Mouse (Mus musculus) kidney, embryonic 16.5 days (tissue): ENCODE measurements around the gene Rrn3. TPM values are rescaled to one million over a fixed set of nuclear protein-coding genes. Genes with fewer than 3 reads are reported as not detected.
"Not testable (repeated sequence)": the region's sequence is repeated elsewhere in the genome, so short reads cannot be mapped to it uniquely, and the experiment has no call there.

ENCODE experiments used
- ATAC-seq: fragments of 200-750 bp; cut with Nextera tagmentation; 2 replicates; pipeline ENCODE4 v1.8.0; 2017; ENCODE audit warnings: moderate TSS enrichment; ENCODE audit not compliant: low FRiP score, low TSS enrichment
- H3K27ac ChIP-seq: fragments of 300-500 bp; sonication (generic); 2 replicates; pipeline ENCODE4 v1.5.1; 2014; ENCODE audit warnings: low read length
- H3K27me3 ChIP-seq: fragments of 300-500 bp; sonication (generic); 2 replicates; pipeline ENCODE4 v1.6.1; 2014; ENCODE audit warnings: low read length, control low read depth, mixed read lengths; ENCODE audit not compliant: insufficient read depth
- H3K36me3 ChIP-seq: fragments of 300-500 bp; sonication (generic); 2 replicates; pipeline ENCODE4 v1.6.1; 2014; ENCODE audit warnings: low read length, control low read depth, mixed read lengths; ENCODE audit not compliant: insufficient read depth
- H3K4me1 ChIP-seq: fragments of 300-500 bp; sonication (generic); 2 replicates; pipeline ENCODE4 v1.6.1; 2014; ENCODE audit warnings: low read length, control low read depth, mixed read lengths; ENCODE audit not compliant: insufficient read depth
- H3K4me2 ChIP-seq: fragments of 300-500 bp; sonication (generic); replicated peaks from 2 replicates; pipeline ENCODE4 v1.6.1; 2014; ENCODE audit warnings: low read depth, low read length
- H3K4me3 ChIP-seq: fragments of 300-500 bp; sonication (generic); 2 replicates; pipeline ENCODE4 v1.5.1; 2014; ENCODE audit warnings: mild to moderate bottlenecking, low read length
- H3K9ac ChIP-seq: fragments of 300-500 bp; sonication (generic); replicated peaks from 2 replicates; pipeline ENCODE4 v1.6.1; 2014; ENCODE audit warnings: low read length
- H3K9me3 ChIP-seq: fragments of 300-500 bp; sonication (generic); 2 replicates; pipeline ENCODE4 v1.6.1; 2016; ENCODE audit warnings: low read length, control low read depth
- WGBS: fragments of 180-500 bp; shearing (Covaris S2); extraction: QIAGEN DNeasy Blood & Tissue Kit; methylation state at CpG from one replicate; pipeline ENCODE4 v1.1.7; 2014; 5-methylcytosine and 5-hydroxymethylcytosine counted together
- polyA plus RNA-seq: library from polyadenylated mRNA; unstranded; fragments of >200 nt; fragmentation: Nextera tagmentation; extraction: Ambion mirVana; gene quantifications from 2 replicates; pipeline ENCODE4 v1.2.1, GENCODE M21; 2015

Gene Rrn3
- polyA plus RNA-seq = 63.8 and 69.8 TPM in 2 replicates

- H3K36me3 ChIP-seq = peaks cover 15% of the 10 kb centered on the region; the same call in 1 of the 2 replicates
- under 1% methylated on average over 56 of the region's 57 CpGs for WGBS
These were observed at the start of gene Rrn3 for GRCm38 (mm10) chr16:13780353-13781036. Rrn3 (plus strand) TSS chr16:13780708.

GRCm38 (mm10) chr16:13732786-13733185 is 47.7 kb upstream of the Rrn3 start:
- ATAC-seq = no peak
- Histone ChIP-seq H3K4me2 (no peak overlapping the region), H3K27me3 (no peaks in the 10 kb centered on the region), H3K9ac (no peak overlapping the region), H3K27ac (no peak overlapping the region), H3K4me3 (no peak overlapping the region), H3K9me3 (no peaks in the 10 kb centered on the region), H3K4me1 (peaks cover 7% of the 10 kb centered on the region; the same call in 1 of the 2 replicates), H3K36me3 (no peaks in the 10 kb centered on the region)
- 82% methylated on average over 3 of the region's 3 CpGs for WGBS

More at GRCm38 (mm10) chr16:13780353-13781036, at the start of gene Rrn3:
- peak within 1 kb of the TSS; percentile 88 for H3K27ac ChIP-seq
- peak within 1 kb of the TSS; percentile 87 for H3K4me3 ChIP-seq
- peak; percentile 99 for ATAC-seq
- peak within 1 kb of the TSS; percentile 81 for H3K4me2 ChIP-seq
- peaks cover 10% of the 10 kb centered on the region; the same call in 1 of the 2 replicates for H3K9me3 ChIP-seq
- H3K27me3 ChIP-seq = no peaks in the 10 kb centered on the region
- peaks cover 14% of the 10 kb centered on the region for H3K4me1 ChIP-seq
- H3K9ac ChIP-seq = peak within 1 kb of the TSS; percentile 90

GRCm38 (mm10) chr16:13733518-13734137 is 46.9 kb upstream of the Rrn3 start:
- H3K4me2 ChIP-seq = no peak overlapping the region
- ATAC-seq = no peak
- H3K36me3 ChIP-seq = no peaks in the 10 kb centered on the region
- H3K4me1 ChIP-seq = peaks cover 7% of the 10 kb centered on the region; the same call in 1 of the 2 replicates
- H3K4me3 ChIP-seq = no peak overlapping the region
- 21% methylated on average over 9 of the region's 9 CpGs for WGBS
- no peak overlapping the region for H3K27ac ChIP-seq
- H3K9ac ChIP-seq = no peak overlapping the region
- no peaks in the 10 kb centered on the region for H3K27me3 ChIP-seq
- H3K9me3 ChIP-seq = no peaks in the 10 kb centered on the region

- no peak overlapping the region for H3K27ac ChIP-seq
- H3K4me3 ChIP-seq = no peak overlapping the region
- H3K4me2 ChIP-seq = no peak overlapping the region
- no peaks in the 10 kb centered on the region for H3K36me3 ChIP-seq
- no peaks in the 10 kb centered on the region for H3K27me3 ChIP-seq
- no peak overlapping the region for H3K9ac ChIP-seq
- peaks cover under 1% of the 10 kb centered on the region; the same call in 1 of the 2 replicates for H3K4me1 ChIP-seq
- H3K9me3 ChIP-seq = no peaks in the 10 kb centered on the region
- ATAC-seq = peak; percentile 57
- WGBS = 55% methylated on average over 8 of the region's 8 CpGs
These were observed 44.5 kb upstream of the Rrn3 start for GRCm38 (mm10) chr16:13735977-13736376.

GRCm38 (mm10) chr16:13739044-13739443 is 41.5 kb upstream of the Rrn3 start:
- ATAC-seq, H3K9ac ChIP-seq, H3K4me1 ChIP-seq, H3K4me2 ChIP-seq, H3K9me3 ChIP-seq, H3K27ac ChIP-seq, H3K4me3 ChIP-seq, H3K27me3 ChIP-seq, H3K36me3 ChIP-seq: not testable (repeated sequence)
- 77% methylated on average over 4 of the region's 4 CpGs for WGBS

GRCm38 (mm10) chr16:13740844-13741243 is 39.7 kb upstream of the Rrn3 start:
- no peak overlapping the region for H3K4me2 ChIP-seq
- ATAC-seq = no peak

GRCm38 (mm10) chr16:13747708-13748107 is 32.8 kb upstream of the Rrn3 start:
- Histone ChIP-seq H3K9me3 (no peaks in the 10 kb centered on the region), H3K4me3 (no peak overlapping the region), H3K4me2 (no peak overlapping the region), H3K27ac (no peak overlapping the region), H3K9ac (no peak overlapping the region), H3K27me3 (no peaks in the 10 kb centered on the region), H3K4me1 (no peaks in the 10 kb centered on the region), H3K36me3 (no peaks in the 10 kb centered on the region)
- ATAC-seq = no peak
- 92% methylated on average over 8 of the region's 8 CpGs for WGBS

More at GRCm38 (mm10) chr16:13740844-13741243, 39.7 kb upstream of the Rrn3 start:
- H3K9ac ChIP-seq = no peak overlapping the region
- H3K27ac ChIP-seq = no peak overlapping the region
- no peaks in the 10 kb centered on the region for H3K27me3 ChIP-seq
- no peaks in the 10 kb centered on the region for H3K4me1 ChIP-seq
- H3K4me3 ChIP-seq = no peak overlapping the region
- no peaks in the 10 kb centered on the region for H3K9me3 ChIP-seq
- WGBS = 61% methylated on average over 2 of the region's 2 CpGs
- no peaks in the 10 kb centered on the region for H3K36me3 ChIP-seq

GRCm38 (mm10) chr16:13748124-13748523 is 32.4 kb upstream of the Rrn3 start:
- WGBS = 71% methylated on average over 3 of the region's 3 CpGs
- Histone ChIP-seq H3K4me2 (no peak overlapping the region), H3K9me3 (no peaks in the 10 kb centered on the region), H3K9ac (no peak overlapping the region), H3K36me3 (no peaks in the 10 kb centered on the region), H3K4me1 (no peaks in the 10 kb centered on the region), H3K4me3 (no peak overlapping the region), H3K27ac (no peak overlapping the region), H3K27me3 (no peaks in the 10 kb centered on the region)
- ATAC-seq = no peak

GRCm38 (mm10) chr16:13748813-13749212 is 31.7 kb upstream of the Rrn3 start:
- not testable (repeated sequence) for ATAC-seq, H3K27me3 ChIP-seq, H3K27ac ChIP-seq, H3K4me3 ChIP-seq, H3K4me2 ChIP-seq, H3K4me1 ChIP-seq, H3K9me3 ChIP-seq, H3K36me3 ChIP-seq, H3K9ac ChIP-seq
- WGBS = 27% methylated on average over 10 of the region's 10 CpGs

GRCm38 (mm10) chr16:13749306-13749705 is 31.2 kb upstream of the Rrn3 start:
- no peaks in the 10 kb centered on the region for H3K27me3 ChIP-seq
- no peak overlapping the region for H3K4me2 ChIP-seq
- H3K9ac ChIP-seq = no peak overlapping the region
- no peaks in the 10 kb centered on the region for H3K9me3 ChIP-seq
- H3K4me3 ChIP-seq = no peak overlapping the region
- no peak for ATAC-seq
- no peak overlapping the region for H3K27ac ChIP-seq
- no peaks in the 10 kb centered on the region for H3K36me3 ChIP-seq
- no peaks in the 10 kb centered on the region for H3K4me1 ChIP-seq
- 67% methylated on average over 5 of the region's 5 CpGs for WGBS
